Mouse (Mus musculus): ENCODE results near the gene Efna1. TPM values are rescaled to one million over a fixed set of nuclear protein-coding genes. Genes with fewer than 3 reads are reported as not detected.

Gene Efna1
- polyA plus RNA-seq, 1 experiment from 2014 or later: 58.8 TPM

- Histone ChIP-seq H3K9ac (ENCODE audit: low read depth, low read length) (no peak overlapping the region), H3K4me3 (ENCODE audit: low read length) (no peak overlapping the region), H3K4me1 (ENCODE audit: control insufficient read depth, insufficient read depth, low read length) (no peaks in the 10 kb centered on the region), H3K27ac (ENCODE audit: low read depth, low read length) (no peak overlapping the region), H3K4me2 (replicated peaks; ENCODE audit: low read depth, low read length) (no peak overlapping the region), H3K9me3 (ENCODE audit: control insufficient read depth, low read length) (no peaks in the 10 kb centered on the region), H3K36me3 (ENCODE audit: control insufficient read depth, insufficient read depth, low read length) (no peaks in the 10 kb centered on the region), H3K27me3 (ENCODE audit: control insufficient read depth, insufficient read depth, low read length) (no peaks in the 10 kb centered on the region)
- ATAC-seq (ENCODE audit: low FRiP score, low TSS enrichment): no peak
- WGBS: 80% methylated on average over 6 of the region's 6 CpGs
These were observed 18.0 kb upstream of the Efna1 start for GRCm38 (mm10) chr3:89298908-89299307.

- 88% methylated on average over 11 of the region's 11 CpGs for WGBS
These were observed 15.9 kb upstream of the Efna1 start for GRCm38 (mm10) chr3:89296761-89297396.

GRCm38 (mm10) chr3:89295685-89296230 is 14.8 kb upstream of the Efna1 start:
- 78% methylated on average over 8 of the region's 8 CpGs for WGBS

More at GRCm38 (mm10) chr3:89296761-89297396, 15.9 kb upstream of the Efna1 start:
- Histone ChIP-seq H3K4me1 (ENCODE audit: control insufficient read depth, insufficient read depth, low read length) (no peaks in the 10 kb centered on the region), H3K27me3 (ENCODE audit: control insufficient read depth, insufficient read depth, low read length) (no peaks in the 10 kb centered on the region), H3K9ac (ENCODE audit: low read depth, low read length) (no peak overlapping the region), H3K9me3 (ENCODE audit: control insufficient read depth, low read length) (no peaks in the 10 kb centered on the region), H3K36me3 (ENCODE audit: control insufficient read depth, insufficient read depth, low read length) (no peaks in the 10 kb centered on the region), H3K4me2 (replicated peaks; ENCODE audit: low read depth, low read length) (no peak overlapping the region), H3K27ac (ENCODE audit: low read depth, low read length) (no peak overlapping the region), H3K4me3 (ENCODE audit: low read length) (no peak overlapping the region)
- ATAC-seq (ENCODE audit: low FRiP score, low TSS enrichment): no peak

GRCm38 (mm10) chr3:89294195-89294594 is 13.3 kb upstream of the Efna1 start:
- 78% methylated on average over 5 of the region's 5 CpGs for WGBS

More at GRCm38 (mm10) chr3:89295685-89296230, 14.8 kb upstream of the Efna1 start:
- H3K4me1 ChIP-seq (ENCODE audit: control insufficient read depth, insufficient read depth, low read length): 0 out of 2 replicates have a peak, but pooled peaks cover 3% of the 10 kb centered on the region
- no peaks in the 10 kb centered on the region for H3K36me3 ChIP-seq (ENCODE audit: control insufficient read depth, insufficient read depth, low read length)
- ATAC-seq (ENCODE audit: low FRiP score, low TSS enrichment): no peak
- no peaks in the 10 kb centered on the region for H3K27me3 ChIP-seq (ENCODE audit: control insufficient read depth, insufficient read depth, low read length)
- no peaks in the 10 kb centered on the region for H3K9me3 ChIP-seq (ENCODE audit: control insufficient read depth, low read length)
- H3K4me2 ChIP-seq (replicated peaks; ENCODE audit: low read depth, low read length): no peak overlapping the region
- no peak overlapping the region for H3K4me3 ChIP-seq (ENCODE audit: low read length)
- H3K27ac ChIP-seq (ENCODE audit: low read depth, low read length): no peak overlapping the region
- no peak overlapping the region for H3K9ac ChIP-seq (ENCODE audit: low read depth, low read length)

GRCm38 (mm10) chr3:89293247-89293918 is 12.4 kb upstream of the Efna1 start:
- no peak for ATAC-seq (ENCODE audit: low FRiP score, low TSS enrichment)
- WGBS: 90% methylated on average over 11 of the region's 11 CpGs
- no peak overlapping the region for H3K27ac ChIP-seq (ENCODE audit: low read depth, low read length)
- no peaks in the 10 kb centered on the region for H3K36me3 ChIP-seq (ENCODE audit: control insufficient read depth, insufficient read depth, low read length)
- no peak overlapping the region for H3K4me3 ChIP-seq (ENCODE audit: low read length)
- no peaks in the 10 kb centered on the region for H3K9me3 ChIP-seq (ENCODE audit: control insufficient read depth, low read length)
- H3K4me1 ChIP-seq (ENCODE audit: control insufficient read depth, insufficient read depth, low read length): 0 out of 2 replicates have a peak, but pooled peaks cover 3% of the 10 kb centered on the region
- H3K9ac ChIP-seq (ENCODE audit: low read depth, low read length): no peak overlapping the region
- H3K4me2 ChIP-seq (replicated peaks; ENCODE audit: low read depth, low read length): no peak overlapping the region
- H3K27me3 ChIP-seq (ENCODE audit: control insufficient read depth, insufficient read depth, low read length): no peaks in the 10 kb centered on the region

More at GRCm38 (mm10) chr3:89294195-89294594, 13.3 kb upstream of the Efna1 start:
- Histone ChIP-seq H3K27me3 (ENCODE audit: control insufficient read depth, insufficient read depth, low read length) (no peaks in the 10 kb centered on the region), H3K9ac (ENCODE audit: low read depth, low read length) (no peak overlapping the region), H3K4me2 (replicated peaks; ENCODE audit: low read depth, low read length) (no peak overlapping the region), H3K27ac (ENCODE audit: low read depth, low read length) (no peak overlapping the region), H3K36me3 (ENCODE audit: control insufficient read depth, insufficient read depth, low read length) (no peaks in the 10 kb centered on the region), H3K9me3 (ENCODE audit: control insufficient read depth, low read length) (no peaks in the 10 kb centered on the region), H3K4me1 (ENCODE audit: control insufficient read depth, insufficient read depth, low read length) (0 out of 2 replicates have a peak, but pooled peaks cover 3% of the 10 kb centered on the region), H3K4me3 (ENCODE audit: low read length) (no peak overlapping the region)
- no peak for ATAC-seq (ENCODE audit: low FRiP score, low TSS enrichment)

- Histone ChIP-seq H3K9me3 (ENCODE audit: control insufficient read depth, low read length) (no peaks in the 10 kb centered on the region), H3K27me3 (ENCODE audit: control insufficient read depth, insufficient read depth, low read length) (no peaks in the 10 kb centered on the region), H3K4me1 (ENCODE audit: control insufficient read depth, insufficient read depth, low read length) (0 out of 2 replicates have a peak, but pooled peaks cover 3% of the 10 kb centered on the region), H3K9ac (ENCODE audit: low read depth, low read length) (no peak overlapping the region), H3K27ac (ENCODE audit: low read depth, low read length) (no peak overlapping the region), H3K4me2 (replicated peaks; ENCODE audit: low read depth, low read length) (no peak overlapping the region), H3K36me3 (ENCODE audit: control insufficient read depth, insufficient read depth, low read length) (no peaks in the 10 kb centered on the region), H3K4me3 (ENCODE audit: low read length) (no peak overlapping the region)
- 67% methylated on average over 5 of the region's 5 CpGs for WGBS
- no peak for ATAC-seq (ENCODE audit: low FRiP score, low TSS enrichment)
These were observed 11.4 kb upstream of the Efna1 start for GRCm38 (mm10) chr3:89292303-89292702.

- H3K4me3 ChIP-seq (ENCODE audit: low read length): no peak overlapping the region
- 47% methylated on average over 10 of the region's 10 CpGs for WGBS
- H3K36me3 ChIP-seq (ENCODE audit: control insufficient read depth, insufficient read depth, low read length): no peaks in the 10 kb centered on the region
- H3K27me3 ChIP-seq (ENCODE audit: control insufficient read depth, insufficient read depth, low read length): no peaks in the 10 kb centered on the region
- no peak for ATAC-seq (ENCODE audit: low FRiP score, low TSS enrichment)
- H3K27ac ChIP-seq (ENCODE audit: low read depth, low read length): no peak overlapping the region
- H3K4me2 ChIP-seq (replicated peaks; ENCODE audit: low read depth, low read length): no peak overlapping the region
- no peaks in the 10 kb centered on the region for H3K9me3 ChIP-seq (ENCODE audit: control insufficient read depth, low read length)
- 0 out of 2 replicates have a peak, but pooled peaks cover 3% of the 10 kb centered on the region for H3K4me1 ChIP-seq (ENCODE audit: control insufficient read depth, insufficient read depth, low read length)
- no peak overlapping the region for H3K9ac ChIP-seq (ENCODE audit: low read depth, low read length)
These were observed 10.9 kb upstream of the Efna1 start for GRCm38 (mm10) chr3:89291874-89292273.

GRCm38 (mm10) chr3:89288503-89288928 is 7.6 kb upstream of the Efna1 start:
- H3K4me2 ChIP-seq (replicated peaks; ENCODE audit: low read depth, low read length): no peak overlapping the region
- H3K4me3 ChIP-seq (ENCODE audit: low read length): no peak overlapping the region
- no peak overlapping the region for H3K9ac ChIP-seq (ENCODE audit: low read depth, low read length)
- no peak; the same call in 1 of the 2 replicates for ATAC-seq (ENCODE audit: low FRiP score, low TSS enrichment)
- H3K9me3 ChIP-seq (ENCODE audit: control insufficient read depth, low read length): no peaks in the 10 kb centered on the region
- H3K36me3 ChIP-seq (ENCODE audit: control insufficient read depth, insufficient read depth, low read length): no peaks in the 10 kb centered on the region
- peaks cover 7% of the 10 kb centered on the region; the same call in 1 of the 2 replicates for H3K4me1 ChIP-seq (ENCODE audit: control insufficient read depth, insufficient read depth, low read length)
- H3K27me3 ChIP-seq (ENCODE audit: control insufficient read depth, insufficient read depth, low read length): no peaks in the 10 kb centered on the region
- WGBS: 38% methylated on average over 7 of the region's 7 CpGs
- H3K27ac ChIP-seq (ENCODE audit: low read depth, low read length): no peak overlapping the region

GRCm38 (mm10) chr3:89287286-89287685 is 6.3 kb upstream of the Efna1 start:
- no peak for ATAC-seq (ENCODE audit: low FRiP score, low TSS enrichment)

More at GRCm38 (mm10) chr3:89287286-89287685, 6.3 kb upstream of the Efna1 start:
- no peak overlapping the region for H3K9ac ChIP-seq (ENCODE audit: low read depth, low read length)
- H3K27me3 ChIP-seq (ENCODE audit: control insufficient read depth, insufficient read depth, low read length): no peaks in the 10 kb centered on the region
- H3K4me2 ChIP-seq (replicated peaks; ENCODE audit: low read depth, low read length): no peak overlapping the region
- WGBS: 37% methylated on average over 5 of the region's 5 CpGs
- H3K36me3 ChIP-seq (ENCODE audit: control insufficient read depth, insufficient read depth, low read length): no peaks in the 10 kb centered on the region
- H3K4me1 ChIP-seq (ENCODE audit: control insufficient read depth, insufficient read depth, low read length): peaks cover 8% of the 10 kb centered on the region; the same call in 1 of the 2 replicates
- no peak overlapping the region for H3K4me3 ChIP-seq (ENCODE audit: low read length)
- no peaks in the 10 kb centered on the region for H3K9me3 ChIP-seq (ENCODE audit: control insufficient read depth, low read length)
- H3K27ac ChIP-seq (ENCODE audit: low read depth, low read length): no peak overlapping the region
